Mouse (Mus musculus): Measurements from ENCODE around the gene Rarres2. TPM values are rescaled to one million over a fixed set of nuclear protein-coding genes. Genes with fewer than 3 reads are reported as not detected.
"Not testable (repeated sequence)": the region's sequence is repeated elsewhere in the genome, so short reads cannot be mapped to it uniquely, and the experiment has no call there.

Gene Rarres2
- polyA plus RNA-seq, 1 experiment from 2014 or later: 2.5 TPM

- Histone ChIP-seq H3K4me3 (no peak overlapping the region), H3K4me1 (peaks cover 25% of the 10 kb centered on the region), H3K36me3 (replicated peaks) (peaks cover 37% of the 10 kb centered on the region), H3K27ac (replicated peaks) (no peak overlapping the region), H3K9me3 (no peaks in the 10 kb centered on the region), H3K27me3 (replicated peaks; ENCODE audit: low read depth, poor library complexity, severe bottlenecking) (0 out of 2 replicates have a peak, but pooled peaks cover 6% of the 10 kb centered on the region)
- WGBS: 84% methylated on average over 2 of the region's 2 CpGs
- DNase-seq (ENCODE audit: low spot score): no peak
Measured at GRCm38 (mm10) chr6:48533475-48533874, 39.1 kb downstream of the Rarres2 start.

GRCm38 (mm10) chr6:48530862-48531261, 41.7 kb downstream of the Rarres2 start:
- DNase-seq (ENCODE audit: low spot score): no peak
- Histone ChIP-seq H3K36me3 (replicated peaks) (peaks cover 45% of the 10 kb centered on the region), H3K4me1 (no peaks in the 10 kb centered on the region), H3K9me3 (no peaks in the 10 kb centered on the region), H3K27me3 (replicated peaks; ENCODE audit: low read depth, poor library complexity, severe bottlenecking) (0 out of 2 replicates have a peak, but pooled peaks cover 6% of the 10 kb centered on the region), H3K27ac (replicated peaks) (no peak overlapping the region), H3K4me3 (no peak overlapping the region)
- WGBS: 80% methylated on average over 2 of the region's 2 CpGs

GRCm38 (mm10) chr6:48529871-48530440, 42.6 kb downstream of the Rarres2 start:
- H3K36me3 ChIP-seq (replicated peaks): peaks cover 50% of the 10 kb centered on the region
- H3K4me1 ChIP-seq: no peaks in the 10 kb centered on the region
- no peak for DNase-seq (ENCODE audit: low spot score)
- no peak overlapping the region for H3K4me3 ChIP-seq
- 0 out of 2 replicates have a peak, but pooled peaks cover 1% of the 10 kb centered on the region for H3K27me3 ChIP-seq (replicated peaks; ENCODE audit: low read depth, poor library complexity, severe bottlenecking)
- WGBS: 92% methylated on average over 16 of the region's 16 CpGs
- H3K27ac ChIP-seq (replicated peaks): no peak overlapping the region
- H3K9me3 ChIP-seq: no peaks in the 10 kb centered on the region

- DNase-seq (ENCODE audit: low spot score): peak; percentile 17
- Histone ChIP-seq H3K9me3 (no peaks in the 10 kb centered on the region), H3K27me3 (replicated peaks; ENCODE audit: low read depth, poor library complexity, severe bottlenecking) (no peaks in the 10 kb centered on the region), H3K36me3 (replicated peaks) (peaks cover 51% of the 10 kb centered on the region), H3K4me1 (no peaks in the 10 kb centered on the region), H3K27ac (replicated peaks) (no peak overlapping the region), H3K4me3 (no peak overlapping the region)
- WGBS: 75% methylated on average over 14 of the region's 14 CpGs
Measured at GRCm38 (mm10) chr6:48529261-48529660, 43.3 kb downstream of the Rarres2 start.

- Histone ChIP-seq H3K27me3 (replicated peaks; ENCODE audit: low read depth, poor library complexity, severe bottlenecking) (no peaks in the 10 kb centered on the region), H3K4me3 (no peak overlapping the region), H3K4me1 (no peaks in the 10 kb centered on the region), H3K36me3 (replicated peaks) (peaks cover 51% of the 10 kb centered on the region), H3K27ac (replicated peaks) (no peak overlapping the region), H3K9me3 (no peaks in the 10 kb centered on the region)
- no peak for DNase-seq (ENCODE audit: low spot score)
- 91% methylated on average over 9 of the region's 9 CpGs for WGBS
Measured at GRCm38 (mm10) chr6:48527901-48528300, 44.7 kb downstream of the Rarres2 start.

- H3K36me3 ChIP-seq (replicated peaks): peaks cover 28% of the 10 kb centered on the region
- H3K4me1 ChIP-seq; H3K9me3 ChIP-seq; H3K27me3 ChIP-seq (replicated peaks; ENCODE audit: low read depth, poor library complexity, severe bottlenecking); DNase-seq (ENCODE audit: low spot score); H3K27ac ChIP-seq (replicated peaks); H3K4me3 ChIP-seq: not testable (repeated sequence)
- 96% methylated on average over 16 of the region's 16 CpGs for WGBS
Measured at GRCm38 (mm10) chr6:48524882-48525281, 47.7 kb downstream of the Rarres2 start.

Other genes with a start within 250 kb of the Rarres2 start
- 25.4 and 26.5 TPM in 2 replicates for gene Krba1, start 177.2 kb downstream of the Rarres2 start, polyA plus RNA-seq (2016; fragmentation: Nextera tagmentation; extraction: Ambion mirVana)
- gene Zfp467, start 127.0 kb downstream of the Rarres2 start, polyA plus RNA-seq (2016; fragmentation: Nextera tagmentation; extraction: Ambion mirVana): 12.8 and 16.8 TPM in 2 replicates
- gene Sspo, start 124.6 kb downstream of the Rarres2 start, polyA plus RNA-seq (2016; fragmentation: Nextera tagmentation; extraction: Ambion mirVana): 0.71 and 1.2 TPM in 2 replicates
- 22.7 and 24.1 TPM in 2 replicates for gene Atp6v0e2, start 35.2 kb downstream of the Rarres2 start, polyA plus RNA-seq (2016; fragmentation: Nextera tagmentation; extraction: Ambion mirVana)
- 17.7 and 18.9 TPM in 2 replicates for gene Lrrc61, start 18.0 kb downstream of the Rarres2 start, polyA plus RNA-seq (2016; fragmentation: Nextera tagmentation; extraction: Ambion mirVana)
- not detected in 2 replicates for gene Gm45021, start 16.8 kb upstream of the Rarres2 start, polyA plus RNA-seq (2016; fragmentation: Nextera tagmentation; extraction: Ambion mirVana)
- 50.7 and 56.2 TPM in 2 replicates for gene Repin1, start 21.1 kb upstream of the Rarres2 start, polyA plus RNA-seq (2016; fragmentation: Nextera tagmentation; extraction: Ambion mirVana)
- 0.91 TPM in 1 of 2 replicates, not detected in the other for gene Gm44965, start 21.2 kb upstream of the Rarres2 start, polyA plus RNA-seq (2016; fragmentation: Nextera tagmentation; extraction: Ambion mirVana)
- gene Zfp775, start 29.3 kb upstream of the Rarres2 start, polyA plus RNA-seq (2016; fragmentation: Nextera tagmentation; extraction: Ambion mirVana): 10.1 and 10.8 TPM in 2 replicates
- 1.1 TPM in 2 replicates for gene AI854703, start 54.0 kb upstream of the Rarres2 start, polyA plus RNA-seq (2016; fragmentation: Nextera tagmentation; extraction: Ambion mirVana)
- 0.48 and 0.51 TPM in 2 replicates for gene Gimap8, start 74.4 kb upstream of the Rarres2 start, polyA plus RNA-seq (2016; fragmentation: Nextera tagmentation; extraction: Ambion mirVana)
- gene Gimap9, start 103.3 kb upstream of the Rarres2 start, polyA plus RNA-seq (2016; fragmentation: Nextera tagmentation; extraction: Ambion mirVana): 5.0 and 6.0 TPM in 2 replicates
- gene Gimap4, start 111.8 kb upstream of the Rarres2 start, polyA plus RNA-seq (2016; fragmentation: Nextera tagmentation; extraction: Ambion mirVana): 7.4 and 7.5 TPM in 2 replicates
- gene Gimap6, start 135.4 kb upstream of the Rarres2 start, polyA plus RNA-seq (2016; fragmentation: Nextera tagmentation; extraction: Ambion mirVana): 11.5 and 12.1 TPM in 2 replicates
- 0.28 TPM in 1 of 2 replicates, not detected in the other for gene Gm28053, start 145.8 kb upstream of the Rarres2 start, polyA plus RNA-seq (2016; fragmentation: Nextera tagmentation; extraction: Ambion mirVana)
- not detected in 2 replicates for gene Gimap7, start 145.8 kb upstream of the Rarres2 start, polyA plus RNA-seq (2016; fragmentation: Nextera tagmentation; extraction: Ambion mirVana)
- 4.1 and 5.0 TPM in 2 replicates for gene Gimap1, start 166.3 kb upstream of the Rarres2 start, polyA plus RNA-seq (2016; fragmentation: Nextera tagmentation; extraction: Ambion mirVana)
- 0.71 and 0.84 TPM in 2 replicates for gene Gimap5, start 173.4 kb upstream of the Rarres2 start, polyA plus RNA-seq (2016; fragmentation: Nextera tagmentation; extraction: Ambion mirVana)
- gene Gimap3, start 198.1 kb upstream of the Rarres2 start, polyA plus RNA-seq (2016; fragmentation: Nextera tagmentation; extraction: Ambion mirVana): not detected in 2 replicates

Measured in embryonic facial prominence, embryonic 10.5 days (tissue).